Mouse (Mus musculus): ENCODE measurements at regions not wholly inside any gene's neighbourhood (a gene's known extent, or its start where the extent isn't known, plus 50 kb on each side); places are given as distances from the start of the nearest gene placed in this dataset.

GRCm38 (mm10) chr6:70714239-70714638 lies 77.8 kb downstream of the Rpia start:
- peak; percentile 84 for ATAC-seq (replicated peaks; ENCODE audit: low read depth, poor library complexity, severe bottlenecking)

GRCm38 (mm10) chr6:70713665-70714064 lies 78.4 kb downstream of the Rpia start:
- no peak for ATAC-seq (replicated peaks; ENCODE audit: low read depth, poor library complexity, severe bottlenecking)

GRCm38 (mm10) chr6:70713118-70713517 lies 78.9 kb downstream of the Rpia start:
- ATAC-seq (replicated peaks; ENCODE audit: low read depth, poor library complexity, severe bottlenecking) = 0 out of 2 replicates have a peak, but pooled peaks have one; percentile 24

- ATAC-seq (replicated peaks; ENCODE audit: low read depth, poor library complexity, severe bottlenecking) = peak; percentile 91
These were observed 82.5 kb downstream of the Rpia start for GRCm38 (mm10) chr6:70709338-70710055.

- ATAC-seq (replicated peaks; ENCODE audit: low read depth, poor library complexity, severe bottlenecking) = no peak
These were observed 96.4 kb downstream of the Rpia start for GRCm38 (mm10) chr6:70695596-70695995.

Measured in common myeloid progenitor, adult 5-6 weeks (primary cell).